Mouse (Mus musculus) left cerebral cortex, postnatal 4 days (tissue): ENCODE results near the gene Phactr2. TPM values are rescaled to one million over a fixed set of nuclear protein-coding genes. Genes with fewer than 3 reads are reported as not detected.

Experiments used
- DNase-seq: peaks from one replicate; pipeline ENCODE4 v3.0.0-alpha.2; 2022
- intact Hi-C: fragments of 180-260 bp; cut with DNase I; formaldehyde crosslinking; loops from one replicate; pipeline ENCODE4 v1.15.1; 2025
- total RNA-seq, 2 experiments: library from RNA; stranded (reverse); gene quantifications; 2 replicates each; pipeline ENCODE4 v1.2.3; 2021

Phactr2 gene
- total RNA-seq, 2 experiments from 2014 or later = 12.5 to 14.1 TPM

DNA sequence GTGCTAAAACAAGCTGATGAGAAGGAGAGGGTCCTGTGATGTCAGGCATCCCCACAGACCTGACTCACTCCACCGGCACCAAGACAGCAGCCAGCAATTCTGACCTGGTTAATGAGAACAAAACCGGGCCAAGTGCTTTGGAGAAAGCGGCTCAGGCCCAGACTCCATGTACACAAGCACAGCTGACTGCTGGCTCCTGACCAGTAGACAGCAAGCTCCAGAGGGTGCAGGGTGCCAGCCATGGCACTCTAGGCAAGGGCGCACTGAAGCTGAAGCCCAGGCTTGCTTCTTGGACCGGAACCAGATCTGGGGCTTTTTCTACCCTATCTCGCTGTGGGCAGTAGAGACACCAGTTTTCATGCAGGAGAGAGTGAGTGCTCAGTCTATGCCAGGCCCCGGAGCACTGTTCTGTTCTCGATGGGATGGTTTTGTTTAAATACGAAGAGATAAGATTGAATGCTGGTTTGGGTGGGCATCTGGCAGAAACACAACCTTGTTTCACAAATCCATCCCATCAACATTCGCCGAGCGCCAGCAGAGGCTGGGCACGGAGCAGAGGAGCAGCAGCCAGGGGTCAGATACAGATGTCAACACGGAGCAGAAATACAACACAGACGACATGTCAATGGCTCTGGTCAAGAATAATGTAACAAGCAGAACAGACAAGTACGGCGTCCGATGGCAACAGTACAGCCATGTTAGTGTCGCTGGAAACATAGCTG, 61.8 kb downstream of the Phactr2 start:
- intact Hi-C loops = no loop called here
- DNase-seq = peak; percentile 89

DNA sequence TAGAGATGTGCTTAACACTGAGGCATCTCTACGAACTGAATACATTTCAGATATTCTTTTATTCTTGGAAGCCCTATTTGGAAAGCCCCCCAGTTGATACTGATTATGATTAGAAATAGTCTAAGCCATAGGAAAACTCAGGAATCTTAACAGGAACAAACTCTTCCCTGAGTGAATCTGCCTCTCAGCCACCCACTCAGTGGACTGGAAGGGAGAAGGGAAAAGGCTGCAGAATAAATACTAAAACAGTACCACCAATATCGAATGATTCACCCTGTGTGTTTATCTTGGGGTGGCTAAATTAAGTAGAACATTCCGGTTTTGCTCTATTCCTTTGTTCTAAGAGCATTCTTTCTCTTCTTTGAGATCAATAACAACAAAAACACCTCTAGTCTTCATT, 63.2 kb downstream of the Phactr2 start:
- intact Hi-C loops = no loop called here
- DNase-seq = no peak

DNA sequence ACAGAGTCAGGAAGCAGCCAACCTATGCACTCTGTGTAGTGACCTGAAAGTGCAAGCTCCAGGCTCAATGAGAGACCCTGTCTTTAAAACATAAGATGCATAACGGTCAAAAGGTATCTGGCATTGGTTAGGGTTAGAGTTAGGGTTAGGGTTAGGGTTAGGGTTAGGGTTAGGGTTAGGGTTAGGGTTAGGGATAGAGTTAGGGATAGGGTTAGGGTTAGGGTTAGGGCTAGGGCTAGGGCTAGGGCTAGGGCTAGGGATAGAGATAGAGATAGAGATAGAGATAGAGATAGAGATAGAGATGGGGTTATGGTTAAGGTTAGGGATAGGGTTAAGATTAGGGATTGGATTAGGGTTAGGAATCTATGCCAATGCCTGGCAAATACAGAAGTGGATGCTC, 72.2 kb downstream of the Phactr2 start:
- DNase-seq = no peak
- intact Hi-C loops = no loop called here

DNA sequence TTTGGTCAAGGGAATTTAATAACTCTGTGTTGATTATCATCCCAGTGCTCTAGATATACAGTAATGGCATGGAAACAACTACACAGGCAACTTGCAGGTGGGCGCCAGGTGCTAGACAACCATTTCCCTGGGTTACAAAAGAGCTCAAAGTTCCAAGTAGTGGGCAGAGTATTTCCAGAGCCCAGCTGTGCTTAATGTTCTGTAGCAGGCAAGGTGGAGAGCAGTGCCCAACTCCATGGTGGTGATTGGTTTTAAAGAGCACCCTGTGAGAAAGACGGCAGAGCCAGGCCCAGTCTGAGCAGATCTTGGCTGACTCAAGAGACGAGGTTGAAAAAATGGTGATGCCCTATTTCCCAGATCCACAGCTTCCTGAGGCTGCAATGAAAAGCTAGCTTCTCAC, 78.5 kb downstream of the Phactr2 start:
- no peak for DNase-seq
- intact Hi-C loops = no loop called here

DNA sequence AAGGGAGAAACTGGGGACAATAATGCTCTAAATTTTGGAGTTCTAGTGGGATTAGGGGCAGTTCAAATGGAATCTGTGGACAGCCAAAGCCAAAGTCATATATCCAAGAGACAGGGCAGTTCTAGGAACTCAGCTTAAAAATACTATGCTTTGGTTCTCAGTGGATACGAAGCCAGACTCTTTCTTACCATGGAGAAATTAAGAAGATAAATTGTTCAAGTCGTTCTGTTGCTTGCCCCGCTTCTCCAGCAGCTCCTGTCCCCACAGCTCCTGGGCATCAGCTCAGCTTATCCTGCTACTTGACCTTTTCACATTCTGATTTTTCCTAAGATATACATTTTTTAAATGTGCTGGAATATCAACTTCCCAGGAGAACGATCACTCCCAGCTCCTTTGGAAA, 80.2 kb downstream of the Phactr2 start:
- intact Hi-C loops = no loop called here
- DNase-seq = no peak

DNA sequence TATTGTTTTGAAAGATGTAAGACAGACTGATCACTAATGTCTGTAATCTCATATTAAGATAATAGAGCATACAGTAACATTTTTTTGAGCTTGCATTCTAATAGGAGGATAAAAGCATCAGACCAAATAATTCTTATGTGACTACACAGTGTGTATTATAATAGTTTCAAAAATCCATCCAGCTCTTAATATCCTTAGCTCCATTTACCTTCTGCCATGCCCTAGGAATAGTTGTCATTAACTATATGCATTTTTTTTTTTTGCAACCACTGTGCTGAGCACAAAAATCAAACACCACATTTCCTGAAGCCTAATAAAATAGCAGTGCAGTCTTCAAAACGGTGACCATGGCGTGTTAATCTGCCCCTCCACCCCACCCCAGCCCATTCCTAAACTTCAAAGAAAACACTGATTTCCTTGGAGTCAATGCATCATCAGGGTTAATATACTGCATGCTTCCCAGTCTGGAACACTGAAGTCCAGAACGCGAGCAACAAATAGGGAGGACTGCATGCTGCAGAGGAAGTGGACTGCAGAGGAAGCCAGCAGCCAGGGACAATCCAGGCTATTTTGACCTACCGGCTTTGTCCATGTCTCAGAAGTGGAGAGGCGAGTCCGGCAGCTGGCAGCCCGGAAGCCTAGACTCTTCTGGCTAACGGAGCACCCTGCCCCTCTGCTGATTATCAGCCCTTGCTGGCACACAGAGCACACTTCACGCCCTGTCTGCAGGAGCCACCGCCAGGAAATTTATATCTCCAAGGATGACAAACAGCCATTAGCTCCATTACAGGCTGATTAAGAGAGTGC, 85.9 kb downstream of the Phactr2 start:
- intact Hi-C loops = no loop called here
- DNase-seq = peak; percentile 28

DNA sequence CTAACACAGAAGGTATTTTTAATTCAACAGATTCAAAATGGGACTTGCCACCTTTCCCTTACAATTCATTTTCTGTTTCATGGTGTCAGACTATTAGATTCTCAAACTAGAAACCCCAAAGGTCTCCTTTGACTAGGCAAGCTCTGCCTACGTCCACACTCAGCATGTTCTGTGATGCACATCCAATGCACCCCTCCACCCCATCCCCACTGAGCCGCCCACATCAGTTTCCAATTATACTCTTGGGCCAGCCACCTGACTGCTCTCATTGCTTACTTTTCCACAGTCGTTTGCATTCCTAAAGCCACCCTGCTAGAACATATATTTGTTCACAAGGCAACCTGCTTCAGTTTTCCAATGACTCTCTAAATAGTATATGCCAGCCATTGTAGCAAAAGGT, 89.3 kb downstream of the Phactr2 start:
- no peak for DNase-seq
- intact Hi-C loops = no loop called here

DNA sequence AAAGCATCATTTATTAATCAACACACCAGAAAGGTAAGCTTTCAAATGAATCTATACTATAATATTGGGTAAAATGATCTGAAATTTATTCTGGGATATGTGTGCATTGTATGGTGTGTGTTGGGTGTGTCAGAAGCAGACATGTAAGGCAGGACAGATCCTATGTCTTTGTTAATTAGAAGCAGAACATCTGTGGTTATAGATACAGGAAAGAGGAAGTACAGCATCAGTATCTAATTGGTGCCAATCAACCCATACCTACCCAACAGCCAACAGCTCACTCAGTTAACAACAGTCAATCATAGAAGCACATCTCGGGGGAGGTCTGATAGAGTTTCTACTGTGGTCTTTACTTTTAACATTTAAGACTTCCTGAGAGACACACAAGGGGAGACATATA, 96.3 kb downstream of the Phactr2 start:
- intact Hi-C loops = no loop called here
- no peak for DNase-seq

DNA sequence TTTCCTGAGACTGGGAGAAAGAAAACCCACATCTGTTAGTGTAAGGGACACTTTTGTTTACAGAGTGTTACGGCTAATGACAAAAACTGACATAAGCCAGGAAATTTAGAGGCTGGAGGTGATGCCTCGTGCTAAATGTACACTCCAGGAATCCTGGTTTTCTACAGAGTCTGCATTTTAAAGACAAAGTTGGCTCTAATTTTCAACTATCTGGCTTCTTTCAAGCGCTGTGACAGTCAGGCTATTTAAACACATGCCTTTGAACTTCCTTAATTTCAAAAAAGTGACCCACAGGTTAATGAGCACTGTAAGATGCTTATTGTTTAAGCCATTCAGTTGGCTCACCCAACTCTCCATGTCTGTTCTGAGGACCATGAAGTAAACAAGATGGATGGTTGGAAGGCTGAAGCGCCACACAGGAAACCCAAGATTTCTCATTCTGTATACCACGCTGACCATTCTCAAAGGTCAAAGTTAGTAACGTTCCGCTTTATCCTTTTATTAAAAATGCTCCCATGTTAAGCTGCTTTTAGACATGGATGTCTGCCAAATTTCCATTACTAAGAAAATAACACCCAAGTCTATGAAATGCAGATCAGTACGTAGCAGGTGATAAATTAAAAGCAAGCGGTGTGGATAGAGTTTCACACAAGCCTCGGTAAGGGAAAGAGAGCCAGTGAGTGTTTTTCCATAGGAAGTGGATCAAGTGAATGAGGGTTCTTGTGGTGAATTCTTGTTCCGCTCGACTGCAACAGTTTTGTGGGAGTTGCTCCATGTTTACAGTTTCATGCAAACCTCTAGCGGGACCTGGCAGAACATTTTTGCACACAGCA, 97.6 kb downstream of the Phactr2 start:
- intact Hi-C loops = no loop called here
- DNase-seq = no peak

DNA sequence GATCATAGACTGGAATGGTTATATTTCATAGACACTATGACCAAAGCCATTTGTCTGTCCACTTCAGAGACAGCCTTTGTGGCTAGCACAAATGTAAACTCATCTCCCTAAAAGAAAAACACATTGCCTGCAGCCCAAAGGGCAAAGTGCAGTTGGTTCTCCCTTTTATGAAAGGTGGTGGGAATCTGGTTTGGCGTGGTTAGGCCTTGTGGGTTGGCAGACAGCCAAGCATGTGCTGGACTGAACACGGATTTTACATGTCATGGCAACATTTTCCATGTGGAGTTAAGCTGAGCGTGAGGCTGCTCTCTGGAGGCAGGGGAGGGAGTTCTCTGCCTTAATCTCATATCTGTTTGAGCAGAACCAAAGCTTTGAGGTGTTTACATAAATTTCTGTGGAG, 98.4 kb downstream of the Phactr2 start:
- intact Hi-C loops = no loop called here
- DNase-seq = peak; percentile 30

DNA sequence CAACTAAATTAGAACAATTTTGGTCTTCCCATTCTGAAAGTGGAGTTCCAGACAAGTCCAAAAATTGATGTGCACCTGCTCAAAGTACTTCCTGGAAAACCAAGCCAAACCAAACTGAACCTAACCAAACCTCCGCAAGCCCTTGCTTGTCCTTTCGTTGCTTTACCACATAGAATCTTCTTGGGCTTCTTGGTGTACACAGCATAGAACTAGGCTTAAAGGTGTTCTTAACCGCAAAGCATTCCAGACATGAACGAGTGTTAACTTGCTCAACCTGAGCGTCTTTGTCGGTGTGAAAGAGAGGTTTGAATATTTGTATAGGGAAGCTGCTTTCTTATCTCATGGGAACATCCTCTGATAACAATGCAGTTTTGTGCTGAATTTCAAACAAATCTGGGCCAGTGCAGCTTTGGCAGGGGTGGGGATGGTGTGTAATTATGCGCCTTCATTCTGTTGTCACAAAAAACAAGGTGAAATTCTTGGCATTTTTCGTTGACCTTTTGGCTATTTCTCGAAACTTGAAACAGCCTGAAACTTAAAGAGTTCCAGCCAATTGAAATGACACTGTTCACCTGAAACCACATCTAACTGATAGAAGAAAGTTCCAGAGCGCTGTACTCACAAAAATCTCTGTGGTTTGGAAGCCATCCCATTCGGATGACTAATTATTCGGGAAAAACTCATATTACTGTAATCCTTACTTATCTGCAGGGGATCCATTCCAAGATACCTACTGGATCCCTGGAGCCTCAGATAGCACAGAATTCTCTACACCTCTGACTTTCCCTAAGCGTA, 104.4 kb downstream of the Phactr2 start:
- intact Hi-C loops = no loop called here

DNA sequence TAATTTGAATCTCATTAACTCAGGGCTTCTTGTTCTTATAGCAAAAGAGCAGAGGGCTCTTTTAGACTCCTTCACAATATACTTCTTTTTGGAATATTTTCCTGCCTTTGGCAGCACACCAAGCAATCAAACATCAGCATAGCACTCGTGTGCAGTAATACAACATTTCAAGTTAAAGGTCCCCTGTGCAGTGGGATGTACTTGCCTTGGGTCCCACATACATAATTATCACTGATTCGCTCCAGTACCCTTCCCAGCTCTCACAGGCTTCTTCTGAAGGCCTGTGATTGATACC, 110.0 kb downstream of the Phactr2 start:
- intact Hi-C loops = no loop called here
- no peak for DNase-seq

More for the DNA sequence above, 104.4 kb downstream of the Phactr2 start:
- DNase-seq = no peak

DNA sequence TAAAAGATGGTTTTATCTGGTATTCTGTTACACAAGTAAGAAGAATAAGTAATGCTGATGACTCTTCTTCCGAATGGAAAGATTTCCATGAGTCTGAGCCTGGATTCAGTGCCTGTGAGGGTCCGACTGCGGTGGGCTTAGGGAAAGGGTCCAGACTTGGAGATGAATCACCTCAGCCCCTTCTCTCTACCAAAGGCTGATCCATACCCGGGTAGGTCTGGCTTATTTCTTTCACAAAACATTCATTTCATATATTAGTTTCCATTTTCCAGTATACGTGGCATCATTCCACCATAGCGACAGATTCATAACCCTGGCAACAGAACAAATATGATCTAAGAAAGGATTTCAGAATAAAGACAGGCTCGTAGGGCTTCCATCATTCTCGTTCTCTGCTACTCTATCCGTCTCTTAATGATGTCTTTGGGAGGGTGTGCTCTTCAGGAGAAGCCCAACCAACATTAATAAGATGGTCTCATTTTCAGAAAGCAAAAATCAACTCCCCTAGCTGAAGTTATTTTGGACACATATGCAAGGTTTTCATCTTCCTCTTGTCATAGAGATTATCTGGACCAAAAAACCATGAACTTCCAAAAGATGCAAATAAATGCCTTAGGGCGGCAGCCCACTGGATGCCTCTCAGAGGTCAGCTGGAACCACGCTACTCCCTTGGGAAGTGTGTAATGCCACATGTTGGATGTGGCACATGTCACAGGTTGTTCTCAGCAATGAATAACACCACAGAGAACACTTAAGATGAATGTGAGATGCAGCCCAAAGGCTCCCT, 110.5 kb downstream of the Phactr2 start:
- intact Hi-C loops = no loop called here
- no peak for DNase-seq

DNA sequence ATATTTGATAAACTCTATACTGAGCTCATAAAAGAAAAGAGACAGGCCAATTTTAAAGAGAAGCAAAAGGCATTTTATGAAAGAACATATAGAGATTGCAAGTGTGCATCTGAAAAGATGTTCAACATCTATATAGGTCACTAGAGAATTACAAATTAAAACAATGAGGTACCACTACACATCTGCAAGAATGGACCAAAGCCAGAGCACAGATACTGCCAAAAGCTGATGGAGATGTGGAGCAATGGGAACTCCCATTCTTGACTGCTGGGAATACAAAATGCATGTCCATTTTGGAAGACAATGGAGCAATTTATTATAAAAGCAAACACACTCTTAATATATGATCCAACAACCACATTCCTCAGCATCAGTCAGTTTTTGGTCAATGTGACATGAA, 113.3 kb downstream of the Phactr2 start:
- intact Hi-C loops = no loop called here
- DNase-seq = no peak

DNA sequence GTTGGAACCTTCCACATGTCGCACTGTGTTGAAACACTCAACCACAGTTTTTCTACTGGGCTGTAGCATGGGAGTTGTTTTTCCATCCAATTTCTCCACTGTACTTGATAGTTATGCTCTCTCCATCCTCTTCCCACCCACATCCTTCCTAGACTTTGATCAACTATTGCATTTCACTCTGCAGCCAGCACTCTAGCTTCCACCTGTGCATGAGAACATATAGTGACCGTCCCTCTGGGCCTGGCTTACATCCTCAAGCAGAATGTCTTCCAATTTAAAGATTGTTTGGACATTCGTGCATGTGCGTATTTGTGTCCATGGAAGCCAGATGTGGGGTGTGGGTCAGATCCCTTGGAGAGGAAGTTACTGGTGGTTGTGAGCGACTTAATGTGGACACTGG, 114.4 kb downstream of the Phactr2 start:
- DNase-seq = no peak
- intact Hi-C loops = no loop called here

DNA sequence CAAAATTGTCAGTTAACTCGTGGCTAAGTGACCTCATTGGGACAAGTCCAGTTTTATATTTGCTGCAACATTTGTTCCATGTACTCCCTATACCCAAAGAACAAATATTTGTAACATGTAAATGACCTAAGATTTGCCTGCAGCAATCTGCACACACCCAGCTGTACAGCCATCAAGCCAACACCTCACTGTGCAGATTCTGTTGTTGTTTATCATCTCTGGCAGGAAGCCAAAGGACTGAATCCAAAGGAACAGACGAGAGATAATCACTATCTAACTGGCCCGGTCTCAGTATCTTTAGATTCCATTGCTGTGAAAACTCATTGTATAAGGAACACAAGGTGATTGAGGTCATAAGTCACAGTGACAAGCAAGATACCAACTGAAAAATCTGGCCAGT, 115.5 kb downstream of the Phactr2 start:
- peak; percentile 17 for DNase-seq
- intact Hi-C loops = no loop called here

DNA sequence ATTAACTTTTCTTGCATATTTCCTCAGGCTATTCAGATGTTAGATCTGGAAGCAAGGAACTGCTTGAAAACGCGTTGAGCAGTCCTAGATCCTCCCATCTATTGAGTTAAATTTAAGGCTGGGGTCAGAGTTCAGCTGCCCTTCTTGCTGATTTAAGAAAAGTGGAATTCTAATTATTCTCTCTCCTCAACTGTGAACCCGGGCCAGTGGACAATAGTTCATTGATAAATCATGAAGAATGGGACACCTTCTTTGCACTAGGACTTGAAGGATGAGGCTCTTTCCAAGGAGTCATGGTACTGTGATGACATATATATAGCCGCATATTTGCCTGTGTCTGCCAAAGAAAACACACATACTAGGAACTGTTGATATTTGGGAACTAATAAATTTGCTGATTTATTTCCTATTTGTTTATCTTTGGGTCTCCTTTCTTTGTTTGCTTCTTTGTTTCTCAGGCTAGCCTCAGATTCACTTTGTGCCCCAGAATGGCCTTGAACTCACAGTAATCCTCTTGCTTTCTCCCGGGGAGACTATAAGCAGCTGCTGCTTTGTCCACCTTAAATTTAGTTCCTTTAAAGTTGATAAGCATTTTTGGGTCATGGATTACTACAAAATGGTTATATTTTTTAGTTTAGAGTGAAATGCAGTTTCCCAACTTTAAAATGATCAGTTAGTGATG, 127.5 kb downstream of the Phactr2 start:
- intact Hi-C loops = no loop called here
- no peak for DNase-seq

DNA sequence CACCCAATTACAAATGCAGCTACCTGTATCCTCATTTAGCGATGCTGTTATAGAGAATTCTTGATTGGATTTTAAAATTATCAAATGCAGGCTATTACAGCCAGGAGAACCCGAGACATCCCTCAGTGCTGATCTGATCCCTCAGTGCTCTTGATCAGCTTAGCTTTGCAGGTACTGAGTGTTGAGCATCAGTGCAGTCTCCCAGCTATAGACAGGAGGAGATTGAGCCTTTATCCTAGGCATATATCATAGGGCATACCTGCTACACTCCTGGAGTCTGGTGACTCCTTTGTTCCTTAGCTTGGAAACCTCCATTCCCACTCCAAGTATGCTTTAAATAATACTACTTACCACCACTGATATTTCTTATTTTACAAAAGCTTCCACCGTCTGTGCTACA, 133.6 kb downstream of the Phactr2 start:
- no peak for DNase-seq
- intact Hi-C loops = no loop called here

DNA sequence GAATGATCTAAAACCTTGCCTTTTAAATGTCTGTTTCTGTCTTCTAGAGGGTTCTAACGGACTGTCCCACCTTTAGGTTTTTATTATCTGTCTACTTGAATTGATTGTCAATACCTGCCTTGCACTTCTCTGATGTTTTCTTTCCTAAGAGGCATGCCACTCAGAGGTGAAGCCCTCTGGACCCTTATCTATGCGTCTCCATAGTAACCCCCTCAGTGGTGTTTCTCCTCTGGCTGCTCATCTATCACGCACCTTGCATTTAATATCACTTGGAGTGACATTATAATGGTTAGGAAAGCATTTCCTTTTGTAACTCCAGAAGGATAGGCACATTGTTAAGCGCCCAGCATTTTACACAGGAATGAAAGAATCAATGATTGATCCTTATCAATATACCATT, 137.2 kb downstream of the Phactr2 start:
- intact Hi-C loops = no loop called here
- no peak for DNase-seq

DNA sequence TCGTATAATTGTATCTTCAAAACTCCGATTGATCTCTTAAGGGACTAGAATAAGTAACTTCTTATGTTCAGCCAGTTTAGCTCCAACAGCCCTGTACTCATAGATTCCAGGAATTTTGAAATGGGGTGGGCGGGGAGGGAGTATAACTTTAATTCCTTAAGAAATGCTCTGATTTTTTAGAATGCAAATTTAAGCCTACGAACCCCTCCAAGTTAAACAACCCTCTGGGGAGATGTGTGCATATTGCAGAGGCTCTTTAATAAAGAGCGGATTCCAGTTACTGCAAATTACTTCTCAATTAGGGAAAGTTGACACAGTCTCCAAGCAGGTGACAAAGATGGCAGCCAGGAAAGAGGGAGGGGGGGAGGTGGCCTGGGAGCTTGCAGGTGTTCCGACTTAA, 138.4 kb downstream of the Phactr2 start:
- intact Hi-C loops = no loop called here
- no peak for DNase-seq
